Mouse (Mus musculus) brain, embryonic 14.5 days (tissue): Measurements from ENCODE around the gene Shmt2.

Experiments used
- CTCF ChIP-seq: fragments of 200-500 bp; IDR thresholded peaks from 2 replicates; pipeline ENCODE4 v1.5.1; 2012; ENCODE audit warnings: inconsistent platforms, mild to moderate bottlenecking, moderate library complexity, borderline replicate concordance; ENCODE audit not compliant: insufficient read depth, insufficient read length; ENCODE audit errors: extremely low read depth
- POLR2A ChIP-seq: fragments of 200-500 bp; IDR thresholded peaks from 2 replicates; pipeline ENCODE4 v1.6.1; 2012; ENCODE audit warnings: mild to moderate bottlenecking, inconsistent platforms, borderline replicate concordance; ENCODE audit not compliant: poor library complexity, insufficient read depth, insufficient read length, severe bottlenecking; ENCODE audit errors: extremely low read depth

DNA sequence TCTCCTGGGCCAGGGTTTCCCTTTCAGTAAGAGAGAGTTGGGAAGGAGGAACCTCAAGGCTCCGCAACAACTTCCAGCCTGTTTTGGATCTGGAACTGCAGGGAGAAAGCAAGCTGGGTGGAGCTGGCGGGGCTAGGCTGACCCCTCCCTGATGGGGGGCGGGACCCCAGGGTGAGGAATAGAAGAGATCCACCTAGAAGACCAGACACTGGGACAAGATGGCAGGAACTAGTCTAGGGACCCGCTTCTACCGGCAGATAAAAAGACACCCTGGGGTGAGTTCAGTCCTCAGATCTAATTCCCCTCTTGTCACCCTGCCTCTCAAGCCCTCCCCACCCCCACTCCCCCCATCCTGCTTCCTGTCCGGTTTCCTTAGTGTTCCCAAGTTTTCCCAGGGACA lies 7.5 kb downstream of the Shmt2 start, which contains the start of gene Ndufa4l2:
- TF ChIP-seq CTCF: no peak
- TF ChIP-seq POLR2A: no peak
